Mouse (Mus musculus): Measurements from ENCODE around the gene Apoa5. TPM values are rescaled to one million over a fixed set of nuclear protein-coding genes. Genes with fewer than 3 reads are reported as not detected.
A peak's percentile ranks its signal among the peaks of the same experiment; 100 is the strongest.
"Not testable (repeated sequence)": the region's sequence is repeated elsewhere in the genome, so short reads cannot be mapped to it uniquely, and the experiment has no call there.

The Apoa5 gene
- total RNA-seq, 1 experiment, result 0.09 TPM

DNA sequence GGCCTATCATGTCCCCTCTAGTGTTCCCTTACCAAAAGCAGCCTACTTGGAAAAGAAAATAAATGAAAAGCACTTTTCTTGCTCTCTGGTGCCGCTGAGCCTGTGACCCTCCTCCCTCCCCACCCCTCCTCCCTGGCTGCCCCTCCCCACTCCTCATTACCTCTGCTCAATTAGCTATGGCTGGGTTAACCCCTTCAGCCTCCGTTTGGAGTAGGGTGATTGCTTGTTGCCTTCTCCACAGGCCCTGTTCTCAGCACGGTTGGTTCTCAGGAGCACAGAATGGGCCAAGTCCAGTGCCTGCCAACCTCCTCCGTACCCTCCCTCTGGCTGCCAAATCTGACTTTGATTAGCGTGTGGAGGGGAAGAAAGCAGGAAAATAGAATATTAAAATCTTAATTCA is 48.0 kb downstream of the Apoa5 start:
- in situ Hi-C loops (cut with MboI; ENCODE audit: low sequenced_read_pairs in 2 of 2, unreplicated experiment in 2 of 2), result loop anchor here in 1 of 2 experiments (10.0 kb wide), 1 partner anchor 312 kb away; no protein-coding TSS in a partner anchor
- DNase-seq (ENCODE audit: low read depth, low spot score), result no peak
- Histone ChIP-seq H3K9me3 (ENCODE audit: control insufficient read depth, insufficient read depth, low read depth, low read length) (no peaks in the 10 kb centered on the region), H3K36me3 (ENCODE audit: control insufficient read depth, insufficient read depth, low read length, poor library complexity, severe bottlenecking) (no peaks in the 10 kb centered on the region), H3K27ac (ENCODE audit: insufficient read depth, low read depth, low read length, poor library complexity, severe bottlenecking) (no peak overlapping the region), H3K4me1 (ENCODE audit: control insufficient read depth in 2 of 2, insufficient read depth in 2 of 2, low read length in 2 of 2, poor library complexity in 1 of 2) (no peaks in the 10 kb centered on the region), H3K4me3 (ENCODE audit: insufficient read depth in 1 of 2, low read depth in 1 of 2, low read length in 2 of 2, poor library complexity in 1 of 2, severe bottlenecking in 1 of 2) (no peak overlapping the region), H3K9ac (ENCODE audit: insufficient read depth, low read depth, low read length, poor library complexity, severe bottlenecking) (no peak overlapping the region)
- TF ChIP-seq CHD2 (IDR thresholded peaks at IDR 0.05; ENCODE audit: low read depth, low read length), result no peak
- TF ChIP-seq ZNF384 (IDR thresholded peaks at IDR 0.05; ENCODE audit: low read depth, low read length), result no peak
- no peak for TF ChIP-seq ZC3H11A (IDR thresholded peaks at IDR 0.05; ENCODE audit: borderline replicate concordance, low read depth, low read length)
- TF ChIP-seq MAFK (IDR thresholded peaks at IDR 0.05; ENCODE audit: insufficient read depth, low read depth, low read length), result no peak
- no peak for TF ChIP-seq HCFC1 (IDR thresholded peaks at IDR 0.05; ENCODE audit: borderline replicate concordance, insufficient read depth, low read length)

DNA sequence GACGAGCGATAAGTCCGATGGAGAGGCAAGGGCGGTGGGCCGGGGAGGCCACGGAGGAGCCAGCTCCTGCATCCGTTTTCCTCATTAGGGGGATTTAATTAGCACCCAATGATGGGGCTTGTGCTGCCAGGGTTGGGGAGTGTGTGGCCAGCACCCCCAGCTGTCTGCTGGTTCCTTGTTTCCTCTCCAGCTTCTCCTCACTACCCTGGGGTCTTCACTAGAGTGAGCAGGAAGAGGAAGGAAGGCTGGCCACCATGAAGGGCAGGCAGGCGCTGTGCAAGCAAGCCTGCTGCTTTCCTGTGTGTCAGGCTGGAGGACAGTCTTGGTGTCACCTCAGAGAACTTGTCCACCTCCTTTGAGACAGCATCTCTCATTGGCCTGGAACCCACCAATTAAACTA is 48.5 kb downstream of the Apoa5 start:
- TF ChIP-seq ZC3H11A (IDR thresholded peaks at IDR 0.05; ENCODE audit: borderline replicate concordance, low read depth, low read length) (no peak), HCFC1 (IDR thresholded peaks at IDR 0.05; ENCODE audit: borderline replicate concordance, insufficient read depth, low read length) (no peak), CHD2 (IDR thresholded peaks at IDR 0.05; ENCODE audit: low read depth, low read length) (no peak), ZNF384 (IDR thresholded peaks at IDR 0.05; ENCODE audit: low read depth, low read length) (no peak), MAFK (IDR thresholded peaks at IDR 0.05; ENCODE audit: insufficient read depth, low read depth, low read length) (no peak)
- H3K27ac ChIP-seq (ENCODE audit: insufficient read depth, low read depth, low read length, poor library complexity, severe bottlenecking), result no peak overlapping the region
- in situ Hi-C loops (cut with MboI; ENCODE audit: low sequenced_read_pairs in 2 of 2, unreplicated experiment in 2 of 2), result loop anchor here in 1 of 2 experiments (10.0 kb wide), 1 partner anchor 312 kb away; no protein-coding TSS in a partner anchor
- no peak for DNase-seq (ENCODE audit: low read depth, low spot score)
- H3K9me3 ChIP-seq (ENCODE audit: control insufficient read depth, insufficient read depth, low read depth, low read length), result no peaks in the 10 kb centered on the region
- no peak overlapping the region for H3K4me3 ChIP-seq (ENCODE audit: insufficient read depth in 1 of 2, low read depth in 1 of 2, low read length in 2 of 2, poor library complexity in 1 of 2, severe bottlenecking in 1 of 2)
- H3K9ac ChIP-seq (ENCODE audit: insufficient read depth, low read depth, low read length, poor library complexity, severe bottlenecking), result no peak overlapping the region
- H3K36me3 ChIP-seq (ENCODE audit: control insufficient read depth, insufficient read depth, low read length, poor library complexity, severe bottlenecking), result no peaks in the 10 kb centered on the region
- no peaks in the 10 kb centered on the region for H3K4me1 ChIP-seq (ENCODE audit: control insufficient read depth in 2 of 2, insufficient read depth in 2 of 2, low read length in 2 of 2, poor library complexity in 1 of 2)

DNA sequence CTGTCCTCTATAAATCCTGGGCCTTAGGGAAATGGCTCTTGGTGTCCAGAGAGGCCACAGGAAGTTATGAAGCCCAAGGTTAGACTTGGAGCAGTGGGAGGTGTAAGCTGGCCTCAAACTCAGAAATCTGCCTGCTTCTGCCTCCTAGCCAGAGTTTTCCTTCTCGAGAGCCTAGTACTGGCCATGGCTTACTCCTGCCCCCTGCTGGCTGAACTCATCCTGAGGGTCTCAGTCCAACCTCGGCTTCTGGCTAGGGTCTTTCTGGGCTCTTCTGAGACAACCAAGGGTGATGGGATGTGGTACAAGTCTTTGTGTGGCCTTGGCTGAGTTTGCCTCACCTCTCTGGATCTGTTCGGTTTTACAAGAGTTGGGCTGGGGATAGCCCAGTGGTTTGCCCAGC is 49.5 kb downstream of the Apoa5 start:
- no peak overlapping the region for H3K4me3 ChIP-seq (ENCODE audit: insufficient read depth in 1 of 2, low read depth in 1 of 2, low read length in 2 of 2, poor library complexity in 1 of 2, severe bottlenecking in 1 of 2)
- H3K9ac ChIP-seq (ENCODE audit: insufficient read depth, low read depth, low read length, poor library complexity, severe bottlenecking), result no peak overlapping the region
- H3K4me1 ChIP-seq (ENCODE audit: control insufficient read depth in 2 of 2, insufficient read depth in 2 of 2, low read length in 2 of 2, poor library complexity in 1 of 2), result no peaks in the 10 kb centered on the region
- no peak for TF ChIP-seq ZNF384 (IDR thresholded peaks at IDR 0.05; ENCODE audit: low read depth, low read length)
- TF ChIP-seq HCFC1 (IDR thresholded peaks at IDR 0.05; ENCODE audit: borderline replicate concordance, insufficient read depth, low read length), result no peak
- TF ChIP-seq CHD2 (IDR thresholded peaks at IDR 0.05; ENCODE audit: low read depth, low read length), result no peak
- no peak for TF ChIP-seq MAFK (IDR thresholded peaks at IDR 0.05; ENCODE audit: insufficient read depth, low read depth, low read length)
- 0 out of 2 replicates have a peak, but pooled peaks have one; percentile 20 for TF ChIP-seq ZC3H11A (IDR thresholded peaks at IDR 0.05; ENCODE audit: borderline replicate concordance, low read depth, low read length)
- H3K36me3 ChIP-seq (ENCODE audit: control insufficient read depth, insufficient read depth, low read length, poor library complexity, severe bottlenecking), result no peaks in the 10 kb centered on the region
- no peak for DNase-seq (ENCODE audit: low read depth, low spot score)
- no peak overlapping the region for H3K27ac ChIP-seq (ENCODE audit: insufficient read depth, low read depth, low read length, poor library complexity, severe bottlenecking)
- in situ Hi-C loops (cut with MboI; ENCODE audit: low sequenced_read_pairs in 2 of 2, unreplicated experiment in 2 of 2), result loop anchor here in 1 of 2 experiments (10.0 kb wide), 1 partner anchor 313 kb away; no protein-coding TSS in a partner anchor
- H3K9me3 ChIP-seq (ENCODE audit: control insufficient read depth, insufficient read depth, low read depth, low read length), result no peaks in the 10 kb centered on the region

DNA sequence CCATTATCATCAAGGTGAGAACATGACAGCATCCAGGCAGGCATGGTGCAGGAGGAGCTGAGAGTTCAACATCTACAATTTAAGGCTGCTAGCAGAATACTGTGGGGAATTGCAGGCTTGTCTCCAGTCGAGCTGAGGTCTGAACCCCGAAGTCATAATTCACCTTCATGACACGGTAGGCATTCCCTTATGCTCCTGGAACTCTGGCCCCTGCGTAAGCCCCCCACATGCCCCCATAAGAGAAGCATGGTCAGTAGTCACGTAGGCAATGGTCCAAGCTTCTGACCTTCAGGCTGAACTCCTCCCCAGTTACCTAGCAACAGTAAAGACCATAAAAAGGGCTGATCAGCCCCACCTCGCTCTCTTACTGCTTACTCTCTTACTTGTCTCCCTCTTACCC is 51.5 kb downstream of the Apoa5 start, which contains the start of gene 4931429L15Rik:
4931429L15Rik (minus strand) TSS at position 101 of the 400 bp plus-strand sequence.
- not testable (repeated sequence) for H3K9me3 ChIP-seq (ENCODE audit: control insufficient read depth, insufficient read depth, low read depth, low read length); DNase-seq (ENCODE audit: low read depth, low spot score); H3K36me3 ChIP-seq (ENCODE audit: control insufficient read depth, insufficient read depth, low read length, poor library complexity, severe bottlenecking); H3K9ac ChIP-seq (ENCODE audit: insufficient read depth, low read depth, low read length, poor library complexity, severe bottlenecking); H3K27ac ChIP-seq (ENCODE audit: insufficient read depth, low read depth, low read length, poor library complexity, severe bottlenecking); H3K4me3 ChIP-seq (ENCODE audit: insufficient read depth in 1 of 2, low read depth in 1 of 2, low read length in 2 of 2, poor library complexity in 1 of 2, severe bottlenecking in 1 of 2); H3K4me1 ChIP-seq (ENCODE audit: control insufficient read depth in 2 of 2, insufficient read depth in 2 of 2, low read length in 2 of 2, poor library complexity in 1 of 2)
- in situ Hi-C loops (cut with MboI; ENCODE audit: low sequenced_read_pairs in 2 of 2, unreplicated experiment in 2 of 2), result loop anchor here in 1 of 2 experiments (10.0 kb wide), 1 partner anchor 315 kb away; no protein-coding TSS in a partner anchor

DNA sequence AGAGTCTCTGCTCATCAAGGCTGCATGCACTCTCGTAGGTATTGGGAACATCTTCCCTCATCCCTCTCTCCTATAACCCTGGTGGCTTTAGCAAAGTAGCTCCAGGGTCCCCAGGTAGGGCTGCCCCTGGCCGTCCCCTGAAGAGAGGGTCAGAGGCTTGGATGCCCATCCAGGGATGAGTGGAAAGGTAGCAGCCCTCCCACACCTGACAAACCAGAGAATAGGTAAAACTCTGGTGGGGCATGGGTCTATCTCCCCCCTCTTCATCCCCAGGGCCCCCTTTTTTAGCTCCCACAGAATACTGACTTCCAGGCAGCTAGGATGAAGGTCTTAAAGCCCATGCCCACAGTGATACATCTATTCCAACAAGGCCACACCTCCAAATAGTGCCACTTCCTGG is 52.0 kb downstream of the Apoa5 start:
- DNase-seq (ENCODE audit: low read depth, low spot score), result no peak
- Histone ChIP-seq H3K9me3 (ENCODE audit: control insufficient read depth, insufficient read depth, low read depth, low read length) (no peaks in the 10 kb centered on the region), H3K9ac (ENCODE audit: insufficient read depth, low read depth, low read length, poor library complexity, severe bottlenecking) (no peak overlapping the region), H3K4me3 (ENCODE audit: insufficient read depth in 1 of 2, low read depth in 1 of 2, low read length in 2 of 2, poor library complexity in 1 of 2, severe bottlenecking in 1 of 2) (no peak overlapping the region), H3K36me3 (ENCODE audit: control insufficient read depth, insufficient read depth, low read length, poor library complexity, severe bottlenecking) (no peaks in the 10 kb centered on the region), H3K4me1 (ENCODE audit: control insufficient read depth in 2 of 2, insufficient read depth in 2 of 2, low read length in 2 of 2, poor library complexity in 1 of 2) (peaks cover 0 to 2% of the 10 kb centered on the region in 2 experiments; a peak in 1 of 4 replicates), H3K27ac (ENCODE audit: insufficient read depth, low read depth, low read length, poor library complexity, severe bottlenecking) (no peak overlapping the region)
- in situ Hi-C loops (cut with MboI; ENCODE audit: low sequenced_read_pairs in 2 of 2, unreplicated experiment in 2 of 2), result no loop called here
- TF ChIP-seq ZC3H11A (IDR thresholded peaks at IDR 0.05; ENCODE audit: borderline replicate concordance, low read depth, low read length) (no peak), MAFK (IDR thresholded peaks at IDR 0.05; ENCODE audit: insufficient read depth, low read depth, low read length) (no peak), ZNF384 (IDR thresholded peaks at IDR 0.05; ENCODE audit: low read depth, low read length) (no peak), HCFC1 (IDR thresholded peaks at IDR 0.05; ENCODE audit: borderline replicate concordance, insufficient read depth, low read length) (no peak), CHD2 (IDR thresholded peaks at IDR 0.05; ENCODE audit: low read depth, low read length) (no peak)

Other genes with a start within 250 kb of the Apoa5 start
- gene Apoa1, start 40.1 kb upstream of the Apoa5 start, total RNA-seq (2012; rRNA removed), result 0.45 and 0.63 TPM in 2 replicates
- not detected in 2 replicates for gene Apoc3, start 33.0 kb upstream of the Apoa5 start, total RNA-seq (2012; rRNA removed)
- not detected in 2 replicates for gene Apoa4, start 27.9 kb upstream of the Apoa5 start, total RNA-seq (2012; rRNA removed)
- 56.0 and 58.9 TPM in 2 replicates for gene Zpr1, start 4.4 kb downstream of the Apoa5 start, total RNA-seq (2012; rRNA removed)
- 14.3 and 21.6 TPM in 2 replicates for gene Bud13, start 14.4 kb downstream of the Apoa5 start, total RNA-seq (2012; rRNA removed)
- not detected in 2 replicates for gene 4931429L15Rik, start 51.4 kb downstream of the Apoa5 start, total RNA-seq (2012; rRNA removed)